ENCODE assay signal across 13 mouse cellular contexts in the genomic region with DNA sequence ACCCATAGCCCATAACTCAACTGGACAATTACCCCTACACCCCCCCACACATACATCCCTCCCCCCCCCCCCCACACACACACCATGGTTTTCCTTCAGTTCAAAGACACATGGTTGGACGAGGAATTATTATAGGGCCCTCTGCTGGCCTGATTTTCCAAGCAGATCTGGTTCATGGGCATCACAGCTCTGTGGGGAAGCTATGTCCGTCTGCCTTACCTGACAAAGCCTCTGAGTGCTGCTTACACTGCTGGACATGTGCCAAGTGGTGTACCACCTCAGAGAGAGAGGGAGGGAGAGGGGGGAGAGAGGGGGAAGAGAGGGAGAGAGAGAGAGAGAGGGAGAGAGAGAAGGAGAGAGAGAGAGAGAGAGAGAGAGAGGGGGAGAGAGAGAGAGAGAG.
DNase-seq lines count a peak whose midpoint lies in the region; ATAC-seq and TF ChIP-seq lines count a peak whose summit lies in the region.
"Had no signal": no experiment of that assay in that cellular context is flagged by ENCODE, and none has a peak within 500 bp of the region (broad histone marks: within the 10 kb centered on the region; RNA-seq: fewer than 3 reads in every experiment).

No protein-coding gene starts in this region.

- no peaks in the 10 kb centered on the region for H3K36me3 ChIP-seq in lung, embryonic 14.5 days (ENCODE audit: insufficient read depth)
- no peaks in the 10 kb centered on the region for H3K36me3 ChIP-seq in kidney, embryonic 14.5 days (ENCODE audit: control insufficient read depth, insufficient read depth, low read length)

- 27% methylated on average over 2 of the region's 2 CpGs for WGBS in lung, embryonic 14.5 days
- 16% methylated on average over 2 of the region's 2 CpGs for whole genome bisulfite sequencing in kidney, embryonic 14.5 days

- peak; percentile 34 for DNase-seq in embryo, embryonic 11 days
- DNase-seq in embryo, embryonic 10 days (ENCODE audit: low spot score), result no peak
- peak; percentile 55 for DNase-seq in lung, embryonic 14.5 days
- no peak for DNase-seq in lung, postnatal 4 days
- peak; percentile 30 for DNase-seq in lung, postnatal 36 days
- DNase-seq in layer of hippocampus, postnatal 10 days (ENCODE audit: low spot score in 2 of 2), result no peak
- DNase-seq in frontal cortex, postnatal 25 days (ENCODE audit: low spot score in 2 of 2), result no peak
- DNase-seq: cerebellum, adult 8-10 months; right cerebral cortex, postnatal 25 days; thymus, postnatal 4 days had no signal

- H3K4me3 ChIP-seq in lung, embryonic 14.5 days (ENCODE audit: low read depth, low read length), result no peak overlapping the region
- H3K4me3 ChIP-seq in kidney, embryonic 14.5 days (ENCODE audit: low read length), result no peak overlapping the region

- H3K27ac ChIP-seq in lung, embryonic 14.5 days (ENCODE audit: low read depth), result no peak overlapping the region
- peak overlapping the region; percentile 66; the same call in 1 of the 2 replicates for H3K27ac ChIP-seq in kidney, embryonic 14.5 days (ENCODE audit: low read depth, low read length)

- H3K4me1 ChIP-seq in lung, embryonic 14.5 days (ENCODE audit: insufficient read depth), result peaks cover 8% of the 10 kb centered on the region; the same call in 1 of the 2 replicates
- H3K4me1 ChIP-seq in kidney, embryonic 14.5 days (ENCODE audit: control insufficient read depth, insufficient read depth, low read length), result peaks cover 20% of the 10 kb centered on the region; the same call in 1 of the 2 replicates

- no peak overlapping the region for H3K4me2 ChIP-seq in lung, embryonic 14.5 days
- H3K4me2 ChIP-seq in kidney, embryonic 14.5 days (replicated peaks; ENCODE audit: low read depth, low read length), result no peak overlapping the region
- H3K4me2 ChIP-seq: hindbrain, embryonic 14.5 days had no signal

- ATAC-seq in lung, embryonic 14.5 days (ENCODE audit: insufficient read depth), result no peak
- ATAC-seq in kidney, embryonic 14.5 days (ENCODE audit: low FRiP score, low TSS enrichment), result peak; percentile 29
- ATAC-seq: forebrain, embryonic 14.5 days had no signal

- H3K27me3 ChIP-seq in lung, embryonic 14.5 days (ENCODE audit: insufficient read depth, low read length), result no peaks in the 10 kb centered on the region
- H3K27me3 ChIP-seq in kidney, embryonic 14.5 days (ENCODE audit: control insufficient read depth, insufficient read depth, low read length), result no peaks in the 10 kb centered on the region

- no peaks in the 10 kb centered on the region for H3K9me3 ChIP-seq in lung, embryonic 14.5 days (ENCODE audit: low read depth, low read length)
- no peaks in the 10 kb centered on the region for H3K9me3 ChIP-seq in kidney, embryonic 14.5 days (ENCODE audit: control insufficient read depth, low read length)

- no peak overlapping the region for H3K9ac ChIP-seq in lung, embryonic 14.5 days
- H3K9ac ChIP-seq in kidney, embryonic 14.5 days (ENCODE audit: low read depth, low read length), result no peak overlapping the region
- H3K9ac ChIP-seq: hindbrain, embryonic 14.5 days had no signal

- peak; percentile 46; the same call in 1 of the 2 replicates for TF ChIP-seq CTCF in lung, embryonic 14.5 days (IDR thresholded peaks at IDR 0.05; ENCODE audit: low read depth)

Comparison
In these comparisons a context has a peak if more than half of its experiments do, and no peak if none do; other contexts are left out.
1. DNase-seq: peak in embryo, embryonic 11 days (single experiment), lung, embryonic 14.5 days (single experiment) and lung, postnatal 36 days (single experiment); none in embryo, embryonic 10 days (single experiment), lung, postnatal 4 days (0 of 2), layer of hippocampus, postnatal 10 days (0 of 2) and frontal cortex, postnatal 25 days (0 of 2).